Mouse (Mus musculus): Measurements from ENCODE around the gene Apod. TPM values are rescaled to one million over a fixed set of nuclear protein-coding genes. Genes with fewer than 3 reads are reported as not detected.
"Not testable (repeated sequence)": the region's sequence is repeated elsewhere in the genome, so short reads cannot be mapped to it uniquely, and the experiment has no call there.

The Apod gene
- polyA plus RNA-seq, 1 experiment = 458 TPM

DNA sequence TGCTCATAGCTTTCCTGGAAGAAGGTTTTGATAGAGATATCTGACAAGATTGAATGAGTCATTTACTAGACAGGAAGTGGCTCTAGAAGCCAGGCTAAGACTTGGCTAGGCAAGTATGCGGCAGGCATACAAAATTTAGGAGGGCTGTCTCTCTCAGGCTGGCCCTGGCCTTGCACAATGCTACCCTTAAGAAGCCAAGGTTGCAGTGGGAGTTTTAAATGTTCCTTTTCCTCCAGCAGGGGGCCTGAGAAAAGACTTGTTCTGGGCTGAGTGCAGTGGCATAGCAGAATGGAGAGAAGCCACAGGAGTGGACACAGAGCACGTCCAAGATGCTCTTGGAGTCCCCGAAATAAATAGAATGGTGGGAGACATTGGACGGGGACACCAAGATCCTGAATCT, 38.4 kb upstream of the Apod start:
- no peak overlapping the region for H3K27ac ChIP-seq (ENCODE audit: insufficient read depth, low read length)
- 73% methylated on average over 4 of the region's 4 CpGs for WGBS
- no peak for DNase-seq
- TF ChIP-seq CTCF (IDR thresholded peaks at IDR 0.05; ENCODE audit: borderline replicate concordance, insufficient read depth, low read depth, low read length) (no peak), POLR2A (IDR thresholded peaks at IDR 0.05; ENCODE audit: borderline replicate concordance, insufficient read depth, low read length) (no peak)
- H3K4me3 ChIP-seq (replicated peaks; ENCODE audit: insufficient read depth, low read depth, low read length) = no peak overlapping the region
- H3K27me3 ChIP-seq (ENCODE audit: control insufficient read depth, insufficient read depth, low read length) = no peaks in the 10 kb centered on the region; the same call in 1 of the 2 replicates
- H3K4me1 ChIP-seq (ENCODE audit: control insufficient read depth, insufficient read depth, low read length) = no peaks in the 10 kb centered on the region

- no peak overlapping the region for H3K27ac ChIP-seq (ENCODE audit: insufficient read depth, low read length)
- whole genome bisulfite sequencing = 8% methylated on average over 14 of the region's 14 CpGs
- H3K4me1 ChIP-seq (ENCODE audit: control insufficient read depth, insufficient read depth, low read length) = no peaks in the 10 kb centered on the region
- peak; percentile 44 to 48 for DNase-seq
- no peak overlapping the region for H3K4me3 ChIP-seq (replicated peaks; ENCODE audit: insufficient read depth, low read depth, low read length)
- H3K27me3 ChIP-seq (ENCODE audit: control insufficient read depth, insufficient read depth, low read length) = no peaks in the 10 kb centered on the region; the same call in 1 of the 2 replicates
- TF ChIP-seq CTCF (IDR thresholded peaks at IDR 0.05; ENCODE audit: borderline replicate concordance, insufficient read depth, low read depth, low read length) (peak; percentile 54; the same call in 1 of the 2 replicates), POLR2A (IDR thresholded peaks at IDR 0.05; ENCODE audit: borderline replicate concordance, insufficient read depth, low read length) (no peak)
These were observed 33.0 kb upstream of the Apod start for GRCm38 (mm10) chr16:31347581-31347980.

DNA sequence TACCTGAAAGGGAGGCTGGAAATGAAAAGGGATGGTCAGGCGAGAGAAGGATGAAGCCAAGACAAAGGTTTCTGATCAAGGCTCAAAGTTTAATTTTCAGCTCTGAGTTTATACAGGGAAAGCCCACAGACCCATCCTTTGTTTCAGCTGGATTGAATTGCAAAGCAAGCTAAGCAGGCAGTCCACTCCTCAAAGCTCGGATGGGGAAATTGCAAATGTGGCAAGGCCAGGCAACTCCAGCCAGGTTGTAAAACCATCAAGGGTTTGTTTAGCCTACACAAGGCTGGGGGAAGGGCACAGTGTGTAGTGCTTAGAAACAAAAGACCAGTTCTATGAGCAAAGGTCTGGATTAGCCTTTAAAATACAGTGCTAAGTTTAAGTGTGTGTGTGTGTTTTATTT, 28.4 kb upstream of the Apod start:
- TF ChIP-seq CTCF (IDR thresholded peaks at IDR 0.05; ENCODE audit: borderline replicate concordance, insufficient read depth, low read depth, low read length) = no peak
- no peak for TF ChIP-seq POLR2A (IDR thresholded peaks at IDR 0.05; ENCODE audit: borderline replicate concordance, insufficient read depth, low read length)
- H3K27ac ChIP-seq (ENCODE audit: insufficient read depth, low read length) = no peak overlapping the region
- H3K4me1 ChIP-seq (ENCODE audit: control insufficient read depth, insufficient read depth, low read length) = no peaks in the 10 kb centered on the region
- no peaks in the 10 kb centered on the region for H3K27me3 ChIP-seq (ENCODE audit: control insufficient read depth, insufficient read depth, low read length)
- WGBS = 36% methylated on average over 2 of the region's 2 CpGs
- no peak for DNase-seq
- no peak overlapping the region for H3K4me3 ChIP-seq (replicated peaks; ENCODE audit: insufficient read depth, low read depth, low read length)

DNA sequence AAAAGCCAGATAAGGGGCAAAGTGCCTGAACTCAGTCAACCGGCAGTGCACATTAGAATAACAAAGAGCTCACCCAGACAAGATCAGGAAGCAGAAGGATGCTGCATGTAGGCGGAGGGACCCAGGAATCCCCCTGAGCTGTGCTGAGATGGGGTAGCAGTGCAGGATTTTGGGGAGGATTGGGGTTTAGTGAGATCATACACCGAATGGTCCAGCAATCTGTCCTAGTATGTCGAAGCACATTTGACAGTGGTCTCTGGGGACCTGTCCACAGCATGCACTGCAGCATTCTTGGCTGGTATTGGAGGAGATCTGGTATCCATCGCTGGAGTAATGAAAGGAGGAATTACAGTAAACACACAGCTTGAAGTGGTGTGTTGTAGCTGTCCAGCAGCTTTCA, 27.9 kb upstream of the Apod start:
- DNase-seq = no peak
- TF ChIP-seq POLR2A (IDR thresholded peaks at IDR 0.05; ENCODE audit: borderline replicate concordance, insufficient read depth, low read length) (no peak), CTCF (IDR thresholded peaks at IDR 0.05; ENCODE audit: borderline replicate concordance, insufficient read depth, low read depth, low read length) (no peak)
- Histone ChIP-seq H3K4me3 (replicated peaks; ENCODE audit: insufficient read depth, low read depth, low read length) (no peak overlapping the region), H3K27me3 (ENCODE audit: control insufficient read depth, insufficient read depth, low read length) (no peaks in the 10 kb centered on the region), H3K4me1 (ENCODE audit: control insufficient read depth, insufficient read depth, low read length) (no peaks in the 10 kb centered on the region), H3K27ac (ENCODE audit: insufficient read depth, low read length) (no peak overlapping the region)
- WGBS = 22% methylated on average over 5 of the region's 5 CpGs

DNA sequence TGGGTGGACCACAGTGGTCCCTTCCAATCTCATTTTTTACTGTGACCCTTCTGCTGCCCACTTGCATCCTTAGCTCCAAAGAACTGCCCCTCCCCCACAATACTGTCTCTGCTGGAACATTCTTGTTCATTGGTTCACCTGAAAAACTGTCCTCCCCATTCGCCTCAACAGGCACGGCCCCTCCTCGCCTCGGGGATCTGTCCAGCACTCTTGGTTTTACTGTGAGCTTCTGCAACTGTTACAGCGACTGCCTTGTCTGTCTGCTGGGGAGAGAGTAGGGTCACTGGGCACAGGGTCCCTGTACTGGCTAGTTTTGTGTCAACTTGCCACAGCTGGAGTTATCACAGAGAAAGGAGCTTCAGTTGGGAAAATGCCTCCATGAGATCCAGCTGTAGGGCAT, 24.7 kb upstream of the Apod start:
- WGBS = 62% methylated on average over 5 of the region's 5 CpGs
- Histone ChIP-seq H3K4me1 (ENCODE audit: control insufficient read depth, insufficient read depth, low read length) (no peaks in the 10 kb centered on the region), H3K4me3 (replicated peaks; ENCODE audit: insufficient read depth, low read depth, low read length) (no peak overlapping the region), H3K27me3 (ENCODE audit: control insufficient read depth, insufficient read depth, low read length) (no peaks in the 10 kb centered on the region), H3K27ac (ENCODE audit: insufficient read depth, low read length) (no peak overlapping the region)
- DNase-seq = no peak
- TF ChIP-seq POLR2A (IDR thresholded peaks at IDR 0.05; ENCODE audit: borderline replicate concordance, insufficient read depth, low read length) = no peak
- no peak for TF ChIP-seq CTCF (IDR thresholded peaks at IDR 0.05; ENCODE audit: borderline replicate concordance, insufficient read depth, low read depth, low read length)

DNA sequence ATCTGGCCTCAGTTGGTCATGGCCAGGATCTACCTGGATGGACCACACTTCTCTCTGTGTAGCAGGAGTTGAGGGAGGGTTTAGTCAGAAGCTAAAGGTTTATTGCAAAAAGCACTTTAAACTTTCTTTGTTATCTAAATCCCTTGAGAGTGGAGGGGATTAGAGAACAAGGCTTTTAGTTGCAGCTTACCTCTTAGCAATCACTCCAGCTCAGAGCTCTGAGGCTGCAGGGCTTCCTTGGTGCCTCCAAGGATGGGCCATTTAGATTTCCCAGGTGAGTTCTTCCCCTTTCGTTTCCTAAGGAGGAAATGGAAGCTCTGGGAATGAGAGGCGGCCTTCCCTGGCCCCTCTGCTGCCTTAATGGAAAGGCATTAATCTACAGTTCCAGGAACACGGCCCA, 23.3 kb upstream of the Apod start:
- TF ChIP-seq POLR2A (IDR thresholded peaks at IDR 0.05; ENCODE audit: borderline replicate concordance, insufficient read depth, low read length) = no peak
- no peak for TF ChIP-seq CTCF (IDR thresholded peaks at IDR 0.05; ENCODE audit: borderline replicate concordance, insufficient read depth, low read depth, low read length)

DNA sequence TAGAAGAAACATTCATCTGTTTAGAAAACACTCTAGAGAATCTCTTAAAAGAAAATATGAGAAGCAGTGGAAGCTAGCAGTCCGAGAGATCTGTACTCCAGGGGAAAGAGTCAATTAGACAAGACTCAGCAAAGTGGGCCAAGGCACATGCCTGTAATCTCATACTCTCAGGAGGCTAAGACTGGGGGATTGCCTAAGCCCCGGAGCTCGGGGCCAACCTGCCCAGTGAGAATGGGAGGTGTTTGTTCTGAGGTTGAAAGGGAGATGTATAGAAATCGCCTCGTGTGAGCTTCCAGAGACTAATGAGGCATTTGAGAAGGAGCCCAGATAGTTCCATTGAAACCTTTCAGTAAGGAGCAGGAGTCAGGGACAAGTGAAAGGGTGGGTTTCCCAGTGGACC, 20.2 kb upstream of the Apod start:
- TF ChIP-seq POLR2A (IDR thresholded peaks at IDR 0.05; ENCODE audit: borderline replicate concordance, insufficient read depth, low read length) (no peak), CTCF (IDR thresholded peaks at IDR 0.05; ENCODE audit: borderline replicate concordance, insufficient read depth, low read depth, low read length) (no peak)
- no peaks in the 10 kb centered on the region for H3K27me3 ChIP-seq (ENCODE audit: control insufficient read depth, insufficient read depth, low read length)
- no peak overlapping the region for H3K4me3 ChIP-seq (replicated peaks; ENCODE audit: insufficient read depth, low read depth, low read length)
- DNase-seq = no peak
- no peak overlapping the region for H3K27ac ChIP-seq (ENCODE audit: insufficient read depth, low read length)
- WGBS = 29% methylated on average over 5 of the region's 5 CpGs
- H3K4me1 ChIP-seq (ENCODE audit: control insufficient read depth, insufficient read depth, low read length) = no peaks in the 10 kb centered on the region

More for the DNA sequence above, 23.3 kb upstream of the Apod start:
- WGBS = 53% methylated on average over 3 of the region's 3 CpGs
- DNase-seq = no peak
- Histone ChIP-seq H3K4me1 (ENCODE audit: control insufficient read depth, insufficient read depth, low read length) (no peaks in the 10 kb centered on the region), H3K4me3 (replicated peaks; ENCODE audit: insufficient read depth, low read depth, low read length) (no peak overlapping the region), H3K27ac (ENCODE audit: insufficient read depth, low read length) (no peak overlapping the region), H3K27me3 (ENCODE audit: control insufficient read depth, insufficient read depth, low read length) (no peaks in the 10 kb centered on the region)

GRCm38 (mm10) chr16:31332586-31332985, 18.0 kb upstream of the Apod start:
- Histone ChIP-seq H3K27me3 (ENCODE audit: control insufficient read depth, insufficient read depth, low read length) (no peaks in the 10 kb centered on the region), H3K4me1 (ENCODE audit: control insufficient read depth, insufficient read depth, low read length) (no peaks in the 10 kb centered on the region)
- no peak for TF ChIP-seq CTCF (IDR thresholded peaks at IDR 0.05; ENCODE audit: borderline replicate concordance, insufficient read depth, low read depth, low read length)
- TF ChIP-seq POLR2A (IDR thresholded peaks at IDR 0.05; ENCODE audit: borderline replicate concordance, insufficient read depth, low read length) = no peak

DNA sequence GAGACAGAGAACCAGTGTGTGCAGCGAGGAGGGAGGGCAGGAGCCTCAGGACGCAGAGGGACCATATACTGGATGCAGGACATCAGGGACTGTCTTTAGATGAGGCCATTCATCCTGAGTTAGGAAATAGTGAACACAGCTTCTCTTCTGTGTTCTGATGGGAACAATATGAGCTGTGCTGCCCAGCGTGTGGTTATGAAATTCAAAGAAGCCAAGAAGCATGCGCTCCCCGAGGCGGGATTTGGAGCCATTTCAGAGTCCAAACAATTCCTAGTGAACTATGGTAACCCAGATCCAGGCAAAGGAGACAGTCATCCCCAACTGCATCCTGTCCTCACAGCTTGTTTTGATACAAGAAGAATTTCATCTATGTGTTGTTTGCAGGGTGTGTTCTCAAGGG, 16.4 kb upstream of the Apod start:
- H3K27me3 ChIP-seq (ENCODE audit: control insufficient read depth, insufficient read depth, low read length); H3K4me3 ChIP-seq (replicated peaks; ENCODE audit: insufficient read depth, low read depth, low read length); H3K27ac ChIP-seq (ENCODE audit: insufficient read depth, low read length); H3K4me1 ChIP-seq (ENCODE audit: control insufficient read depth, insufficient read depth, low read length); DNase-seq: not testable (repeated sequence)
- WGBS = 64% methylated on average over 6 of the region's 6 CpGs

More at GRCm38 (mm10) chr16:31332586-31332985, 18.0 kb upstream of the Apod start:
- Histone ChIP-seq H3K4me3 (replicated peaks; ENCODE audit: insufficient read depth, low read depth, low read length) (no peak overlapping the region), H3K27ac (ENCODE audit: insufficient read depth, low read length) (no peak overlapping the region)
- DNase-seq = no peak
